Mouse (Mus musculus) spleen, adult 2 months (tissue): ENCODE measurements around the gene Fkbp14.

Source experiments
- CTCF ChIP-seq: fragments of 200-500 bp; IDR thresholded peaks from 2 replicates; pipeline ENCODE4 v1.5.1; 2011; ENCODE audit warnings: mild to moderate bottlenecking, inconsistent platforms; ENCODE audit not compliant: insufficient read depth, insufficient read length, insufficient replicate concordance; ENCODE audit errors: extremely low read depth
- POLR2A ChIP-seq: fragments of 200-500 bp; IDR thresholded peaks from 2 replicates; pipeline ENCODE4 v1.6.1; 2011; ENCODE audit warnings: low read depth, low read length, inconsistent platforms

- no peak for TF ChIP-seq POLR2A
- TF ChIP-seq CTCF = no peak
Measured at GRCm38 (mm10) chr6:54586911-54587310, 10.2 kb downstream of the Fkbp14 start.
